Mouse (Mus musculus) monocyte, adult 2 months (primary cell): ENCODE results near the gene Cpt1a.
A peak's percentile ranks its signal among the peaks of the same experiment; 100 is the strongest.

Experiments used
- DNase-seq, 2 experiments: peaks; one replicate each; pipeline ENCODE4 v3.0.0; 2022; ENCODE audit warnings: low spot score in 2 of 2, low read depth in 1 of 2

Cpt1a gene

DNA sequence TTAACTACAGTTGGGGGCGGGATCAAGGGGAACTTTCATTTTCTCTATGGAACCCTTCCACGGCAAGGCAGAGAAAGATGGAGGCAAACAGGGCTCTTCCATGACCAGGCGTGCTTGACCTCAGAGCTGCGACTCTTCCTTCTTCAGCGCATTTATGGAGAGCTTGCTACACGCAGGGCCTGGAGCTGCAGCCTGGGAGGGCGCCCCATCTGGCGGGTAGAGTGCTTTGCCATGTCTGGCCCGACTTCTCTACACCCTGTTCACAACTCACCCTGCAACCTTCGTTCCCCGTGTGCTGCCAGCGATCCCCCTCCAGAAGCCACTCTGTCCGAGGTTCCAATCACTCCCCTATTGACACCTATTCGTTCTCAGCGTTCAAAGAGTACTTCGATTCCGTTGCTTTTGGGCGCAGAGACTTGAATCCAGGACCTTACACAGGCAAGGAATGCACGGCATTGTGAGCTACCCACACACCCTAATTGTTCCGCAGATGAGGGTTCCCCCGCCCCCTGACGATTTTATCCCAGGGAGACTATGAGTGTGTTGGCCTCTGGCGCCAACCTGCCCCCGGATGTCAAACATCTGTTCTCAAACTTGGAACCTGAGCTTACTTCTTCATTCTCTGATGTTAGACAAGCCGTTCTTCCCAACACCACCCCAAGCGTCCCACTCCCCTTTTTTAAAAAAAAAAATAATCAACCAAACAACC is at the start of gene Cpt1a:
Cpt1a (plus strand) TSS at position 74 of the 709 bp plus-strand sequence.
- DNase-seq: peak in 1 of 2 experiments; percentile 51

DNA sequence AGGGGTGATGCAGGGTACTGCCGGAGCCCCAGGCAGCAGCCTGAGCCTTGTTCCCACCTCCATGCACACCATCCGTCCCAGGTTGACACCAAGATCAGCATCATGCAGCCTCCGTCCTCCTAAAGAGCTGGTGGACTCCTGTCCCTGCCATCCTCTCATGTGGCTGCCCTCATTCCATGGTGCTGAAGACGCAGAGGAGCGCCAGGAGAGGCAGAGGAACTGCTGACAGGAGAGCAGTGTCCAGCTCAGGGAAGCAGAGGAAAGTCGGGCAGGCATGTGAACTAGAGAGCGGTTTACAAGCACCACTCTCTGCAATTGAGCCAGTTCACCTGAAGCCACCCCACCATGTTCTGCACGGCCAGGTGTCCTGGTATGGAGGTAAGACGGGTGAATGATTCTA is 48.8 kb upstream of the Cpt1a start:
- DNase-seq: no peak

DNA sequence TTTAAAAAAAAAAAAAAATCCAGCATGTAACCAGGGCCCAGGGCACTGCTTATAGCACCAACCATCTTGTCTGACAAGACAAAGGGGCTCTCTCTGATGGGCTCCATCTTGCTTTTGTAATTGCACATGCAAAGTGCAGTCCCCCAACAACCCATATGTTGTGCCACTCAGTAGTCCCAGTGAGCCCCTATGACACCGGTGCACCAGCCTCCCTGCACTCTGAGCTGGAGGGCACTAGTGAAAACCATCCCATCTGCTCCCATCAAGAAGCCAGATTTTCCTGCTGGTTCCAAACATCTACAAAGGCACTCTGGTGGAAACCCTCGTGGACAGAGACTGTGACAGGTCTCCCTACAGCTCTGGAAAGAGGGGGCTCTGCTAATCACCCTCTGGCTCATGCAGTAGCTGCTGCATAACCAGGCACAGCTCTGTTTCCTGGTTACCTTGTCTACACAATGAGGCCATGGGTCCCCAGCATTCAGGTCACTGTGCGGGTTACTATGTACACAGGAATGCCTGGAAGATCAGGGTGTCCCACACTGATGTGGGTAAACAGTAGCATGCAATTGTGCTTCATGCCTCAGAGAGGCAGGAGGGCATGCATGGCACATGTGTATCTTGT is 46.3 kb upstream of the Cpt1a start:
- no peak for DNase-seq

DNA sequence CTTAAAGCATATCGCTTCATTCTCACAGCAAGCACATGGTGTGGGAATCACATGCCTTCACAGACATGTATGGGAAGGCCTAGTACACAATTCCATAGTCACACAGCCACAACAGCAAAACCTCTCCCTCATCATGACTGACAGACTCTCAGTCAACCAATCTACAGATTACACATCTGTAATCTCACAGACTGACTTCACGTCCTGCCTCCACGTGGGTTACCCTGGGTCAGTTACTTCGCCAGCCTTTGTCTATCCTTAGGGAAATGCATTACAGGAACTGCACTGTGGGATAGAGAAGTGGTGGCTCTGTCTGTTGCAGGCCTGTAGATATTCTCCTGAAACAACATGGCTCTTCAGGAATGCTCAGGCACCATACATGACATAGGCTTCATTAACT is 40.2 kb upstream of the Cpt1a start:
- no peak for DNase-seq

DNA sequence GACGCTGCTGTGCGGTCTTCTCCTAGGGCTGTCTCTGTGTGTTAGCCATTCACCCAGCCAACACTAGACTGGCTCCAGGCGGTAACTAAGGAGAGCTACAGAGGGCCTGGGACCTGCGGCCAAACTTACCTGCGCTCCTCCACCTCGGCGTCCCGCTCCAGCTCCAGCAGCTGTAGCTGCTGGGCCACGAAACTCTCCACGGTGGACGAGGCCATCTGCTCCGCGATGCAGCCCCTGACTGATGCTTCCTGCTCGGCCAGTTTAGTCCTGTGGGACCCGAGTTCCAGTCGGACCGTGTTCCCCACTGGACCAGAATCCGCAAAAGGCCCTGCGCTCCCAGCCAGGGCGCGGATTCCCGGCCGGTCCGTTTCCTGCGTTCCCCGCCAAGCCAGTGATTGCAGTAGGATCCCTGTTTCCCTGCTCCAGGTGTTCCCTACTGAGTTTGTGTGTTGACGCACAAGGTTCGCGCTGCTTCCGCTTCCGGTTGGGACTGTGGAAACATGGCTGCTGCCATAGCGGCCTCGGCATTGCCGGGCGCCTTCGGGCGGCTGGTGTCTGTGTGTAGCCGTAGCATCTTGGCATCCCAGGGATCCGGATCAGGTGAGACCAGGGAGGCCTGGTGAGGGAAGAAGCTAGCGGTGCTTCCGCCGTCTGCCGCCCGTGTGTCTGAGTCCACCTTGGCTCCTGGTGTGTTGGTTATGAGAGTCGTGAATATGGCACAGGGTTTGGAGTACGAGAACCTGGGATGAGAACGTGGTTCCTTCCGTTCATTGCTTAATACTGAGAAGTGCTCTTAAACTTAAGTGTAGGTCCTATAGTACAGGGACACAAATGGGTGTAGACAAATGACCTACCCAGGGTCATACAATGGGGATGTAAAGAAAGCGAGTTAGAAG is 39.3 kb upstream of the Cpt1a start, which contains the start of the genes Mrpl21 and Ighmbp2:
Mrpl21 (plus strand) TSS at position 330 of the 896 bp plus-strand sequence.
Ighmbp2 (minus strand) TSS at position 446 of the 896 bp plus-strand sequence.
- DNase-seq: peak; percentile 62 to 77

- DNase-seq: no peak
Measured at GRCm38 (mm10) chr19:3289006-3289405, 33.1 kb upstream of the Cpt1a start.

GRCm38 (mm10) chr19:3292028-3292427 is 30.1 kb upstream of the Cpt1a start:
- peak in 1 of 2 experiments; percentile 14 for DNase-seq

- DNase-seq: no peak
Measured at GRCm38 (mm10) chr19:3292993-3293392, 29.1 kb upstream of the Cpt1a start.

DNA sequence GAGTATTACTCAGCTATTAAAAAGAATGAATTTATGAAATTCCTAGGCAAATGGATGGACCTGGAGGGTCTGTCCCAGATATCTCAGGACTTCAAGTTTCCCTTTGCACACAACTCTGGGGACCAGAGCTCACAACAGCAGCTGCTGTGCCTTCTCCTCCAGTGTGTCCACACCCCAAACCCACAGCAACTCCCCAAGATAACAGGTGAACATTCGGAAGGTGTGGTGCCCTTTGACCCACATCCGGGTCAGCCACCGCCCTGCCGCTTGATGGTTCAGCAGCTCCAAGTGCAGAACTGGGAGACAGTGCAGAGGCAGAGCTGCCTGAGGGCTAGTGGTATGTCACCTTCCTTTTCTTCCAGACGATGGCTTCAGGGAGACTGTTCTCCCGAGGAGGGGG is 26.9 kb upstream of the Cpt1a start:
- DNase-seq: no peak

- DNase-seq: no peak
Measured at GRCm38 (mm10) chr19:3297034-3297433, 25.1 kb upstream of the Cpt1a start.

DNA sequence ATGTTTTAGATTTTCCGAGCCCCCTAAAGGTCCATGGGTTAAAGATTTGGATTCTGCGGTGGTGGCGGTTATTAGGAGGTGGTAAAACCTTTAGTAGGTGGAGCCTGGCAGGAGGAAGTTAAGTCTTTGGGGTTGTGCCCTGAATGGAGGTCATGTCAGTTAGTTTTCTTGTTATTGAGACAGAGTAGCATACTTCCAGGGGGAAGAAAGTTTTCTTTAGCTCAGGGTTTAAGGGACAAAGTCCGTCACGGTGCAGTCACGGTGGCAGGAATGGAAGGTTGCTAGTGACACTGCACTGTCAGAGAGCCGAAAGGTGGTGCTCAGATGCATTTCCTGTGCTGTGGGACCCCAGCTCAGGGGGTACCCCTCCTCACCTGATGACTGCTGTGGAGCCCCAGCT is 24.4 kb upstream of the Cpt1a start:
- DNase-seq: no peak

DNA sequence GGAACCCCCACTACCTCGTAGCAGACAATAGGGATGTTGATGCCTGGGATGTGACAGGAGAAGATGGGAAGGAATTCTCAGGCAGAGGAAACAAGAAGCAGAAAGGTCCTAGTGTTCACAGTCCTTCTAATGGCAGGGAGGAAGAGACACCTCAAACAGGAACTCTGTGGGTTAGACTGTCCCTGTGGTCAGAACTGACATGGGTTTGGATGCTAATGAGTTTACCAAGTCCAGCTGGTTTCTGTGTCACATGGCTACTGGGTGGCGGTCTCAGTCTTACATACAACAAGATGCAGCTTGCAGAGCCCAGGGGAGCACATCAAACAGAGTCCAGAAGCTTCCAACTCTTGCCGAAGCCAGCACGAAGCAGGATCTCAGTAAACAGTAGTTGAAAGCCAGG is 18.1 kb upstream of the Cpt1a start:
- no peak for DNase-seq

DNA sequence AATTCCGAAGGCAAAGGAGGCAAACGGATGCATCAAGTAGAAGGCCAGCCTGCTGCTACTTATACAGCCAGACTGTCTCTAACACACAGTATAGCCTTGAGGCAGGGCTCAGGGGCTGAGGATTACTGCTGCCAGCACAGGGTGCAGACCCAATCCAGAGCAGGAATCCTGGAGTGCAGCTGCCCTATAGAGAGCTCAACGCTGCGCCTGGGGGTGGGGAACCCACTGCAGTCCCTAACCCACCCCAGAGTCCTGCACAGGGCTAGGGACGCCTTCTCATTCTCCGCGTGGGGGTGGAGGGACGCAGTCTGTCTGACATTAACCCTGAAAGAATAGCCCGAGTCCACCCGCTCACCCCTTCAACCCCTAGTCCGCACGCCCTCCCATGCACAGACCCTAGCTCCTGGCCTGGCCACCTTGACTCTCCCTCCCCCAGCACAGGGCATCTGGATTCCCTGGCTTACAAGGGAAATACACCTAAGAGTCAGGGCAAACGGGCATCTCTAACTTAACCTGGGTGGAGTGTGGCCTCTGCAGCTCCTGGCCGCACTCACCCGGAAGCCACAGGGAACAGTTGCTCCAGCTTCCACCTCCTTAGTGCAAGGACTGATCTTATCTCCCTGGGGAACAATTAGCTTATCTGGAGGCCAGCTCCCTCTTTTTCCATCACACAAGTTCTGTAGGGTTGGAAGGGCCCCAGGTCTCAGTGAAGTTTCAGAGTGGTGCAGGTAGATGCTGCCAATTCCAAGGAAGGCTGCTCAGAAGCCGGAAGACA is 14.8 kb upstream of the Cpt1a start:
- DNase-seq: no peak

DNA sequence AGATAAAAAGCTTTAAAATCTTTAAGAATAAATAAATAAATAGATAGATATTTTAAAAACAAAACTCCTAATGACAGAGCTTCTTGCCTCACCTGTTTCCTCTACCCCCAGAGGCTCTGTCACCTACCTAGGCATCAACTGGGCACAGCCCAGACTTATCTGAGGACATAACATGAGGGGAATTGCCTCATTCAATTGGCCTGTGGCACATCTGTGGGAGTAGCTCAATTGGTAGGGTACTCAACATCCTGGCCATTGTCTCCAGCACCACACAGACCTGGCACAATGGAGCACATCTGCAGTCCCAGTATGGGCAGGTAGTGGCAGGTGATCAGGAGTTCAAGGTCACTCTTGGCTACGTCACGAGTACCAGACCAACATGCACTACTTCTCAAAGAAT is 2.8 kb upstream of the Cpt1a start:
- no peak for DNase-seq

DNA sequence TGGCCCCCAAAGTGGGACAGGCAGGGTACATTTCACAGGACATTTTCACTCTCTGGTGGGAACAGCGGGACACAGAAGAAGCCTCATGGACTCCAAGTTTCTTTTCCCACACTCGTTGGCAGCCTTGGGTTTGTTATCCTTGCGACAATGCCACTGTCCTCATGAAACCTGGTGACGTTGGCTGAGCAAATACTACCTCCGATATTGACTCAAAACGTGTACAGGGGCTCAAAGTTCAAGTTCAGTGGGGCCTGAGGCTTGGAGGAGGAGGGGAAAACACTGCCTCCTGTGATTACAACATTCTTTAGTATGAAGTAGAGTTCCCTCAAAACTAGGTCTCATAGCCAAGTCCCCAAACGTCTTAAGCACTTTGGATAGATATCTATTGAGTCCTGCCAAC is 2.0 kb upstream of the Cpt1a start:
- no peak for DNase-seq

GRCm38 (mm10) chr19:3320801-3321200 is 1.3 kb upstream of the Cpt1a start:
- DNase-seq: no peak

DNA sequence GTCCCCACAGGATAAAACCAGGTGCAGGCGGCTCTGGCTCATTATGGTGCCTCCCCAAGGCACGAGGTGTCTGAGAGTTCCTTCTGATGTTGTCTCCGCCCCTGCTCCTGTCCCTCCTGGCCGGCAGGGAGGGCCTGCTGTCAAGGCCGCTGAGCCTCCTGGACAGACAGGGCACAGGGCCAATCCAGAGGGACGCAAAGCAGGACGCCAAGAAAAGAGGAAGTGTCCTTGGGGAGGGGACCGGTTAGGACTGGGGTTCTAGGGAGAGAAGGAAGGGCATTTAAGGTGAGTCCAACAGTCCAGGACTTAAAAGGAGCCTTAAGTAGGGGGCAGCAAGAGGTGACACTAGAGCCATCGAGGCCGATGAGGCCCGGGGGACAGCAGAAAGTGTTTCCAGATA is 517 bp upstream of the Cpt1a start:
- peak; percentile 55 to 67 for DNase-seq

DNA sequence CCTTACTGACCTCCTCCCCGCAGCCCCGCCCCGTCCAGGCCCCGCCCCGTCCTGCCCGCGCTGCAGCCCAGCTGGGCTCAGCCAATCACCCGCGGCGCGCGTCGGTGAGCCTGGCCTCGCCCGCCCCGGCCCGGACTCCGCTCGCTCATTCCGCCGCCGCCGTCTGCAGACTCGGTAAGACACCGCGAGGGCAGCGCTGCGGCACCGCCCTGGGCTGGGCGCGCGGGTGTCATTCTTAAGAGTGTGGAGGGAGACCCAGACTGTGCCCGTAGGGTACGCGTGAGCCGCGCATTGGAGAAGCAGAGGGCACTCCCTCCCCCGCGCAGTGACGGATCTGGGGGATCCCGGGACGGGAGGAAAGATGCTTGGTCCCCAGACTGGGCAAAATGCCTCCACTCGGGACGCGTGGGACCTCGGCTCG is 1.1 kb downstream of the Cpt1a start:
- DNase-seq: peak; percentile 46 to 70

- DNase-seq: peak in 1 of 2 experiments; percentile 27
Measured at GRCm38 (mm10) chr19:3323753-3324270, 1.7 kb downstream of the Cpt1a start.

DNA sequence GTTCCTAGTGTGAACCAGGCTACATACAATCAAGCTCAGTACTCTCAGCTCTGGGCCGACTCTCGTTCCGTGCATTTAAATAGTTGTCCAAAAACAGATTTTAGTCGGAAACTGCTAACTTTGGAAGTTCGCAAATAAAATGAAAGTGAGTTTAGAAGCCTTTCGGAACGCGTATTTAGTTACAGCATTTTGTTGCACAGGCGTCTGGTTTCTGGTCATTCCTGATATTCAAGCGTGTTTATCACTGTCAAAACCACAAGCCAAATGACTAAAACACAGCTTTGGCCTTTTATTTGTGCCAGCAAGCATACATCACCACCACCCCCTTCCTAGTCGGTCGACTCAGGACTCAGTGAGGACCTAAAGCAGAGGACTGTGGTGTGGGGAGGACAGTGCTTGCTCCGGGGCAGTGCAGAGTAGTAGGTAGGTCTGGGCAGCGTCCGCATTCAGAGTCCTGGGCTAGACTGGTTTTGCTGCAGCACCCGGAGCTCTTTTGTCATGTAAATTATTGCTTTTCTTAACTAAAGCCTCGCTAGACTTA is 2.2 kb downstream of the Cpt1a start:
- no peak for DNase-seq
